Mouse (Mus musculus): ENCODE data around the gene Pcdh11x.
"Not testable (repeated sequence)": the region's sequence is repeated elsewhere in the genome, so short reads cannot be mapped to it uniquely, and the experiment has no call there.

Pcdh11x gene

GRCm38 (mm10) chrX:120290011-120290899 lies at the start of gene Pcdh11x:
TSS of gene Pcdh11x (plus strand) at chrX:120290259.
- no peak for DNase-seq

GRCm38 (mm10) chrX:120260089-120260488 lies 30.0 kb upstream of the Pcdh11x start:
- DNase-seq = no peak

- no peak for DNase-seq
Observed at GRCm38 (mm10) chrX:120285522-120285921, 4.5 kb upstream of the Pcdh11x start.

- DNase-seq = no peak
Observed at GRCm38 (mm10) chrX:120287502-120287901, 2.6 kb upstream of the Pcdh11x start.

DNA sequence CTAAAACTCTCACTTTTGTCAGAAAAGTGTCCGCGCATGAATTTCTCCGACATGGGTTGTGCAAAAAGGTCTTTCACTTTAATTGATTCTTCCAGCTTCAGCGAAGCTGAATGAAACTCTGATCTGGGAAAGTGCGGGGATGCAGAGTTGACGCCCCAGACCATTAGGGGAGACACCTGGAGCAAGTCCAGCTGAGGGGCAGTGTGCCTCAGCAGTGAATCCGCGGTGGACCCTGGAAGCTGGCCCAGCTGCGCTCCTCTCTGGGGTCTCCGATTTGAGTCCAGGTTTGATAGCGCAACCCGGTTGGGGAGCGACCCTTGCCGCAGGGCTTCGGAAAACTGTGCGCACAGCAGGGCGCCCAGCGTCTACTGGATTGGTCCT lies 831 bp downstream of the Pcdh11x start:
- DNase-seq = peak; percentile 53

GRCm38 (mm10) chrX:120291696-120292095 lies 1.6 kb downstream of the Pcdh11x start:
- DNase-seq = no peak

DNA sequence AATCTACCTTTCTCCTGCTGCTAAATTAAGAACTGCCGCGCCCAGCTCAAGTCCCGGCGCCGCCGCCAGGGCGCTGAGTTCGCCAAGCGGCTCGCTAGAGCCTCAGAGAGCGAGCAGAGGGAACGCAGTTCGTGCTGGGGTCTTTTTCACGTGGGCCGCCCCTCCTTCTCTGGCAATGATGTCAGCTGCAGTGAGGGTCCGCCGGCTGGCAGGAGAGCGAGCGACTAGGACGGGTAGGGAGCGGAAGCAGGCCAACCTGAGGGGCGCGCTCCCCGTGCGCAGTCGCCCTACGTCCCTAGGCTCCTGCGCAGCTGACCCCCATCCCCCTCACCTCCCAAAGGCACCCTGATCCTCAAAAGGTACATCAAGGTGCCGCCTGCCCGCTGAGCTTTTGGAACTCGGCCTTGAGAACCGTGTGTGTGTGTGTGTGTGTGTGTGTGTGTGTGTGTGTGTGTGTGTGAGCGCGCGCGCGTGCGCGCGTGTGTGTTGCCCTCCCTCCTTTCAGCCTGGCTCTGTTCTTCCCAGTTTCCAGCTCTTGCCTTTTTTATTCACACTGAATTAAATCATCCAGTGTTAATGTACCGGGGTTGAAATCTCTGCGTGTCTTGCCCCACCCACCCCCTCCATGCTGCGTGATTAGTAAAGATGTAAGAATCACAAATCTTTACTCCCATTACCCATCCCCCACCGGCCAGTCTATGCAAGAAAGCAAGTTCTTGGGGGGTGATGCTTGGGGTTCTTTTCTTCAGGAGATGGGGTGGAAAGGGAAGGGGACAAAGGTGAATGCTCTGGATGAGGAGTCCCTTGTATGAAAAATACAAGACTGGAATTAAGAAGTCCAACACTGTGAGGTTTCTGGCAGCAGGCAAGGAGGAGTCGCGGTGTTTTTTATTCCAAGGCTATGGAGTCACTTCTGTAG lies 3.0 kb downstream of the Pcdh11x start:
- DNase-seq = no peak

DNA sequence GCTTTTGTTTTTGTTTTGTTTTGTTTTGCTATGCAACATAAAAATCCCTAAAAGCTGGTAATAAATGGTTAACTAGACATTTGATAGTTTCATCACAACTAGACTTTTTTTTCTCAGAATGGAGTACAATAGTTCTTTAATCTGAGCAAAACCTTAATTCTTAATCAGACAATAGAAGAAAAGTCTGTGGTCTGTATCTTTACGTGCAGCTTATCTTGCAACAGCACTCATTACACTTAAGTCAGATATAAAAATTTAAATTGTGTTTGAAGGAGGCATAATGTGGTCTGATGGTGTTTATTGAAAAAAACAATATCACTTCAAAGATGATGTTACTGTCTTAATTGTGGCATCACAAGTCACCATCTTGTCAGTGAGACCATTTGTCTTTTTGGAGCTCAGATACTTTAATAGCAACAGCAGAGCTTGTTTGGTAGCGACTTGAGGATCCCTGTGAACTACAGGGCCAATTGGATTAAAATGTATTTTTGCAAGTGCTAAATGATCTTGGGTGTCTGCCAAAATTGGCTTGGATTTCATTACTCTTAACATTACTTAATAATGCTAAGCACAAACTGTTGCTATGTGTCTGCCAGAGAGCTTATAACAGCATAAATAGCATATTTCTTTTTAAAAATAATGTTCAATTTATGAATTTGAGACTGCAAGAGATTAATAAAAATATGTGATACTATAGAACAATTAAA lies 11.6 kb downstream of the Pcdh11x start:
- no peak for DNase-seq

DNA sequence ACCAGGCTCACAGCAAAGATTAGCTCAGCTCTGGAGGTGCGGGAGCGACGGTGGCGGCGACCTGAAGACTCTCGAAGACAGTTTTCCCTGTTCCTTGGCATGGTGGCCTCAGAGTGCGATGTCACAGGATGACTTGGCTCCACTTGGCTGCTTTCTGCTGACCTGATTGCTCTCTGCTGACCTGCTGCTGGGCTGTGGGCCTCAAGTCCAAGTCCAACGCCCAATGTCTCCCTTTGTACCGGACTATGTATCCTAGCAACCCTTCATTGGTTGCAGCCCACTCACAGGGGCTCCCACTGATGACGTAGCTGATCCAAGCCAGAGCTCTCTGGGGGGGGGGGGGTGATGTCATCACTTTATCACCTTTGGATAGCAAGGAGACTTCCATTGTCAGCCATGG lies 22.9 kb downstream of the Pcdh11x start, which contains the start of gene H2afb3:
H2afb3 (minus strand) TSS at position 101 of the 400 bp plus-strand sequence.
- DNase-seq = not testable (repeated sequence)

DNA sequence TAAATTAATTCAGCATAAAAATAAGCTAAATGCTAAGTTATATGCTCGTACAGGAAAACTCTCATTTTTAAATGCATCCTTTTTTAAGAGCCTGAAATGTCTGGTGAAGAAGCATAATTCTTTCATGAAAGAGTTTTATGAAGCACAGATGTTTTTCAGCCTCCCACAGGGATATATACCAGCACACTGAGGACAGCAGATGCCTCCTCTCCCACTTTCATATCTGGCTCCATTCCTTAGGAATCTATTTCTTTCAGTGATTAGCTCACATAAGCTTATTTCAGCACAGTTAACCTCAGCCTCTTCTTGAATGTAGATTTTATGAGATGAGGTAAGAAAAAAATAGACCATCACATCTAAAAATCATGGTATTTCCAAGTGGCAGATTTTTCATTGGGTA lies 176.2 kb downstream of the Pcdh11x start:
- DNase-seq = no peak

GRCm38 (mm10) chrX:120486428-120486827 lies 196.4 kb downstream of the Pcdh11x start:
- DNase-seq = no peak

GRCm38 (mm10) chrX:120524986-120525385 lies 234.9 kb downstream of the Pcdh11x start:
- no peak for DNase-seq

- DNase-seq = no peak
Observed at GRCm38 (mm10) chrX:120599309-120599708, 309.2 kb downstream of the Pcdh11x start.

DNA sequence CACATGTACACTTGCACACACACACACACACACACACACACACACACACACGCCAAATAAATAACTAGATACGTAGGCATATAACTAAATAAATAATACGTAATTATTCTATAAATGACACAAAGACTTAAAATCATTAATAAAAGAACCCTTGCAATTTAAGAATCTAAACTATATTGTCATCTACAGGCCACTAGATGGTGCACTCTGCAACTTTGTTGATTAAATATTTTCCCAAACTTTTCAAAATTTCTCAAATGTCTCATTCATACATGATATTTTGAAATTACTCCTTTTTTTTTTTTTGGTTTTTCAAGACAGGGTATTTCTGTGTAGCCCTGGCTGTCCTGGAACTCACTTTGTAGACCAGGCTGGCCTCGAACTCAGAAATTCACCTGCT lies 328.4 kb downstream of the Pcdh11x start:
- no peak for DNase-seq

DNA sequence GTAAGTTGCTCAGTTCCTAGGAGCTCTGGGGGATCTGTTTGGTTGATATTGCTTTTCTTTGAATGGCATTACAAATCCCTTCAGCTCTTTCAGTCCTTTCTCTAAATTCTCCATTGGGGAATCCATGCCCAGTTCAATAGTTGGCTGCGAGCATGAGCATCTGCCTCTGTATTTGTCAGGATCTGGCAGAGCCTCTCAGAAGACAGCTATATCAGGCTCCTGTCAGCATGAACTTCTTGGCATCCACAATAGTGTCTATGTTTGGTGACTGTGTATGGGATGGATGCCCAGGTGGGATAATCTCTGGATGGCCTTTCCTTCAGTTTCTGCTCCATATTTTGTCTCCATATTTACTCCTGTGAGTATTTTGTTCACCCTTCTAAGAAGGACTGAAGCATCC lies 380.2 kb downstream of the Pcdh11x start:
- not testable (repeated sequence) for DNase-seq

- DNase-seq = no peak
Observed at GRCm38 (mm10) chrX:120734144-120734543, 444.1 kb downstream of the Pcdh11x start.

GRCm38 (mm10) chrX:120735792-120736191 lies 445.7 kb downstream of the Pcdh11x start:
- DNase-seq = no peak

DNA sequence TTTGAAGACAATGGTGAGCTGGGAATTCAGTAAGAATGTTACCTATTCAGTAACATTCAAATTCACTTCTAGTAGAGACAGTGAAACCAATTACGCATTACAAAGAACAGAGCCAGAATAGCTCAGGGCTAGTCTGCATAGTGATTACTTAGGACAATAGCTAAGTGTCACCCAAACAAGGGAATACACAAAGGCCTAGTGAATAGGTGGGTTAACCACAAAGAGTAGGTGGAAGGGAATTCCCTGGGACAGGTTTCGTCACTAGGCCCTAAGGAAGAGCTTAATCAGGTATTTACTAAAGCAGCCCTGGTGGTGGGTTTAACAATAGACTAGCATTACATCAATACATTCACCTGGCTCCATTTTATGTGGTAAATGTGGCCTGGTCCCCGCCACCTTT lies 654.5 kb downstream of the Pcdh11x start:
- no peak for DNase-seq

Data from heart, adult 11 months (tissue).